Mouse (Mus musculus) cortical plate, adult 2 months (tissue): ENCODE measurements around the gene Csrnp3. TPM values are rescaled to one million over a fixed set of nuclear protein-coding genes. Genes with fewer than 3 reads are reported as not detected.
A peak's percentile ranks its signal among the peaks of the same experiment; 100 is the strongest.
"Not testable (repeated sequence)": the region's sequence is repeated elsewhere in the genome, so short reads cannot be mapped to it uniquely, and the experiment has no call there.

Source experiments
- H3K27ac ChIP-seq: fragments of 200-500 bp; 2 replicates; pipeline ENCODE4 v1.5.1; 2012; ENCODE audit warnings: low read length, control low read depth, inconsistent platforms; ENCODE audit not compliant: insufficient read depth
- H3K4me1 ChIP-seq: fragments of 200-500 bp; 2 replicates; pipeline ENCODE4 v1.6.1; 2011; ENCODE audit warnings: low read length; ENCODE audit not compliant: control insufficient read depth, insufficient read depth
- H3K4me3 ChIP-seq: fragments of 200-500 bp; 2 replicates; pipeline ENCODE4 v1.5.1; 2011; ENCODE audit warnings: mild to moderate bottlenecking, low read length, control low read depth; ENCODE audit not compliant: insufficient read depth
- CTCF ChIP-seq: fragments of 200-500 bp; IDR thresholded peaks from 2 replicates; pipeline ENCODE4 v1.5.1; 2011; ENCODE audit warnings: mild to moderate bottlenecking, control low read depth, low read length; ENCODE audit not compliant: insufficient read depth; ENCODE audit errors: extremely low read depth
- POLR2A ChIP-seq: fragments of 200-500 bp; IDR thresholded peaks from 2 replicates; pipeline ENCODE4 v1.6.1; 2011; ENCODE audit warnings: mild to moderate bottlenecking, low read length, control low read depth; ENCODE audit not compliant: insufficient read depth; ENCODE audit errors: extremely low read depth
- polyA plus RNA-seq: library from polyadenylated mRNA; depleted of rRNA; stranded (reverse); fragments of >200 nt; gene quantifications from 2 replicates; pipeline ENCODE4 v1.2.3, GENCODE M21; 2012; rRNA removed

Gene Csrnp3
- polyA plus RNA-seq, result 35.7 and 36.0 TPM in 2 replicates

GRCm38 (mm10) chr2:65845551-65845950, at the start of gene Csrnp3:
Gene Csrnp3 (plus strand): TSS chr2:65845767.
- Histone ChIP-seq H3K4me1 (no peaks in the 10 kb centered on the region), H3K4me3 (peak within 1 kb of the TSS; percentile 78), H3K27ac (peak within 1 kb of the TSS; percentile 83)
- TF ChIP-seq POLR2A, result peak; percentile 97
- no peak for TF ChIP-seq CTCF

GRCm38 (mm10) chr2:65801054-65801709, 44.4 kb upstream of the Csrnp3 start:
- TF ChIP-seq CTCF (no peak), POLR2A (no peak)
- no peak overlapping the region for H3K4me3 ChIP-seq
- no peak overlapping the region for H3K27ac ChIP-seq

GRCm38 (mm10) chr2:65806556-65806955, 39.0 kb upstream of the Csrnp3 start:
- no peak overlapping the region for H3K4me3 ChIP-seq
- no peaks in the 10 kb centered on the region for H3K4me1 ChIP-seq
- TF ChIP-seq CTCF (no peak), POLR2A (no peak)
- no peak overlapping the region for H3K27ac ChIP-seq

More at GRCm38 (mm10) chr2:65801054-65801709, 44.4 kb upstream of the Csrnp3 start:
- H3K4me1 ChIP-seq, result no peaks in the 10 kb centered on the region

- H3K4me1 ChIP-seq, H3K4me3 ChIP-seq, H3K27ac ChIP-seq: not testable (repeated sequence)
Measured at GRCm38 (mm10) chr2:65811203-65811602, 34.4 kb upstream of the Csrnp3 start.

- TF ChIP-seq POLR2A, result no peak
- no peak for TF ChIP-seq CTCF
- Histone ChIP-seq H3K4me1 (no peaks in the 10 kb centered on the region), H3K27ac (no peak overlapping the region), H3K4me3 (peak overlapping the region; percentile 40)
Measured at GRCm38 (mm10) chr2:65818080-65818796, 27.3 kb upstream of the Csrnp3 start.

GRCm38 (mm10) chr2:65820114-65820769, 25.3 kb upstream of the Csrnp3 start:
- no peak for TF ChIP-seq CTCF
- no peak for TF ChIP-seq POLR2A

GRCm38 (mm10) chr2:65826314-65826713, 19.3 kb upstream of the Csrnp3 start:
- Histone ChIP-seq H3K4me3 (no peak overlapping the region), H3K27ac (no peak overlapping the region), H3K4me1 (no peaks in the 10 kb centered on the region; the same call in 1 of the 2 replicates)
- no peak for TF ChIP-seq POLR2A
- TF ChIP-seq CTCF, result no peak

More at GRCm38 (mm10) chr2:65820114-65820769, 25.3 kb upstream of the Csrnp3 start:
- Histone ChIP-seq H3K4me3 (no peak overlapping the region), H3K4me1 (no peaks in the 10 kb centered on the region), H3K27ac (no peak overlapping the region)

GRCm38 (mm10) chr2:65826801-65827200, 18.8 kb upstream of the Csrnp3 start:
- H3K27ac ChIP-seq, result no peak overlapping the region
- TF ChIP-seq CTCF (no peak), POLR2A (no peak)

GRCm38 (mm10) chr2:65828699-65829098, 16.9 kb upstream of the Csrnp3 start:
- TF ChIP-seq POLR2A, result no peak
- TF ChIP-seq CTCF, result no peak
- Histone ChIP-seq H3K4me1 (no peaks in the 10 kb centered on the region; the same call in 1 of the 2 replicates), H3K27ac (no peak overlapping the region), H3K4me3 (no peak overlapping the region)

More at GRCm38 (mm10) chr2:65826801-65827200, 18.8 kb upstream of the Csrnp3 start:
- H3K4me3 ChIP-seq, result no peak overlapping the region
- H3K4me1 ChIP-seq, result no peaks in the 10 kb centered on the region; the same call in 1 of the 2 replicates

GRCm38 (mm10) chr2:65832738-65833395, 12.7 kb upstream of the Csrnp3 start:
- Histone ChIP-seq H3K4me3 (no peak overlapping the region; the same call in 1 of the 2 replicates), H3K27ac (no peak overlapping the region), H3K4me1 (no peaks in the 10 kb centered on the region)
- TF ChIP-seq POLR2A (no peak), CTCF (no peak)
